Mouse (Mus musculus): ENCODE results near the gene 4930519G04Rik. TPM values are rescaled to one million over a fixed set of nuclear protein-coding genes. Genes with fewer than 3 reads are reported as not detected.
"Not testable (repeated sequence)": the region's sequence is repeated elsewhere in the genome, so short reads cannot be mapped to it uniquely, and the experiment has no call there.

4930519G04Rik gene
- polyA plus RNA-seq, 1 experiment from 2014 or later = not detected

GRCm38 (mm10) chr5:114888995-114889394 lies 35.5 kb downstream of the 4930519G04Rik start:
- Histone ChIP-seq H3K36me3 (no peaks in the 10 kb centered on the region), H3K9me3 (no peaks in the 10 kb centered on the region), H3K9ac (no peak overlapping the region), H3K4me2 (no peak overlapping the region), H3K27me3 (no peaks in the 10 kb centered on the region), H3K4me1 (replicated peaks) (no peaks in the 10 kb centered on the region), H3K4me3 (no peak overlapping the region), H3K27ac (no peak overlapping the region)
- 90% methylated on average over 2 of the region's 2 CpGs for whole genome bisulfite sequencing
- no peak for ATAC-seq (ENCODE audit: low FRiP score)

- H3K36me3 ChIP-seq = no peaks in the 10 kb centered on the region
- no peaks in the 10 kb centered on the region for H3K9me3 ChIP-seq
- WGBS = 86% methylated on average over 4 of the region's 4 CpGs
- H3K27me3 ChIP-seq = no peaks in the 10 kb centered on the region
- 0 out of 2 replicates have a peak, but pooled peaks cover 7% of the 10 kb centered on the region for H3K4me1 ChIP-seq (replicated peaks)
- no peak overlapping the region for H3K27ac ChIP-seq
- no peak overlapping the region for H3K9ac ChIP-seq
- no peak overlapping the region for H3K4me3 ChIP-seq
- ATAC-seq (ENCODE audit: low FRiP score) = no peak
- no peak overlapping the region for H3K4me2 ChIP-seq
Observed at GRCm38 (mm10) chr5:114895542-114895941, 42.1 kb downstream of the 4930519G04Rik start.

- Histone ChIP-seq H3K4me3 (no peak within 1 kb of the TSS), H3K36me3 (no peaks in the 10 kb centered on the region), H3K4me1 (replicated peaks) (0 out of 2 replicates have a peak, but pooled peaks cover 7% of the 10 kb centered on the region), H3K9me3 (no peaks in the 10 kb centered on the region), H3K4me2 (peak within 1 kb of the TSS; percentile 6; the same call in 1 of the 2 replicates), H3K9ac (no peak within 1 kb of the TSS), H3K27ac (no peak within 1 kb of the TSS), H3K27me3 (no peaks in the 10 kb centered on the region)
- 68% methylated on average over 13 of the region's 13 CpGs for WGBS
- no peak for ATAC-seq (ENCODE audit: low FRiP score)
Observed at GRCm38 (mm10) chr5:114896688-114897373, 43.4 kb downstream of the 4930519G04Rik start, which contains the start of gene Oasl2. Gene Oasl2, plus strand, starts transcription at chr5:114896936.

GRCm38 (mm10) chr5:114897374-114897793 lies 43.9 kb downstream of the 4930519G04Rik start:
- 13% methylated on average over 7 of the region's 7 CpGs for WGBS
- Histone ChIP-seq H3K36me3 (no peaks in the 10 kb centered on the region), H3K9ac (no peak overlapping the region), H3K27ac (no peak overlapping the region), H3K27me3 (no peaks in the 10 kb centered on the region), H3K4me3 (no peak overlapping the region), H3K4me1 (replicated peaks) (0 out of 2 replicates have a peak, but pooled peaks cover 7% of the 10 kb centered on the region), H3K4me2 (peak overlapping the region; percentile 6; the same call in 1 of the 2 replicates), H3K9me3 (no peaks in the 10 kb centered on the region)
- no peak for ATAC-seq (ENCODE audit: low FRiP score)

GRCm38 (mm10) chr5:114898857-114899256 lies 45.4 kb downstream of the 4930519G04Rik start:
- Histone ChIP-seq H3K27ac (no peak overlapping the region), H3K4me3 (no peak overlapping the region), H3K36me3 (no peaks in the 10 kb centered on the region), H3K9ac (no peak overlapping the region), H3K27me3 (no peaks in the 10 kb centered on the region), H3K4me1 (replicated peaks) (0 out of 2 replicates have a peak, but pooled peaks cover 7% of the 10 kb centered on the region), H3K4me2 (no peak overlapping the region), H3K9me3 (no peaks in the 10 kb centered on the region)
- 81% methylated on average over 7 of the region's 7 CpGs for WGBS
- ATAC-seq (ENCODE audit: low FRiP score) = no peak

- no peak overlapping the region for H3K4me3 ChIP-seq
- 28% methylated on average over 1 of the region's 1 CpGs for WGBS
- H3K36me3 ChIP-seq = no peaks in the 10 kb centered on the region
- no peaks in the 10 kb centered on the region for H3K27me3 ChIP-seq
- no peak overlapping the region for H3K27ac ChIP-seq
- no peak for ATAC-seq (ENCODE audit: low FRiP score)
- no peak overlapping the region for H3K9ac ChIP-seq
- H3K4me1 ChIP-seq (replicated peaks) = 0 out of 2 replicates have a peak, but pooled peaks cover 2% of the 10 kb centered on the region
- H3K9me3 ChIP-seq = no peaks in the 10 kb centered on the region
- H3K4me2 ChIP-seq = no peak overlapping the region
Observed at GRCm38 (mm10) chr5:114902413-114902812, 48.9 kb downstream of the 4930519G04Rik start.

GRCm38 (mm10) chr5:114908598-114909305 lies 55.3 kb downstream of the 4930519G04Rik start:
- Histone ChIP-seq H3K9me3 (no peaks in the 10 kb centered on the region), H3K4me1 (replicated peaks) (no peaks in the 10 kb centered on the region), H3K27me3 (no peaks in the 10 kb centered on the region), H3K4me2 (no peak overlapping the region), H3K27ac (no peak overlapping the region), H3K4me3 (no peak overlapping the region), H3K9ac (no peak overlapping the region), H3K36me3 (no peaks in the 10 kb centered on the region)
- ATAC-seq (ENCODE audit: low FRiP score) = no peak
- WGBS = 49% methylated on average over 13 of the region's 13 CpGs

- Histone ChIP-seq H3K9ac (no peak overlapping the region), H3K4me1 (replicated peaks) (no peaks in the 10 kb centered on the region), H3K4me2 (no peak overlapping the region), H3K9me3 (no peaks in the 10 kb centered on the region), H3K4me3 (no peak overlapping the region), H3K27me3 (no peaks in the 10 kb centered on the region), H3K36me3 (no peaks in the 10 kb centered on the region), H3K27ac (no peak overlapping the region)
- 78% methylated on average over 4 of the region's 4 CpGs for WGBS
- no peak for ATAC-seq (ENCODE audit: low FRiP score)
Observed at GRCm38 (mm10) chr5:114913686-114914085, 60.2 kb downstream of the 4930519G04Rik start.

GRCm38 (mm10) chr5:114914855-114915254 lies 61.4 kb downstream of the 4930519G04Rik start:
- Histone ChIP-seq H3K9me3 (no peaks in the 10 kb centered on the region), H3K4me1 (replicated peaks) (no peaks in the 10 kb centered on the region), H3K27me3 (no peaks in the 10 kb centered on the region), H3K4me3 (no peak overlapping the region), H3K36me3 (no peaks in the 10 kb centered on the region), H3K4me2 (no peak overlapping the region), H3K27ac (no peak overlapping the region), H3K9ac (no peak overlapping the region)
- 82% methylated on average over 8 of the region's 8 CpGs for WGBS
- ATAC-seq (ENCODE audit: low FRiP score) = no peak

- Histone ChIP-seq H3K9ac (no peak overlapping the region), H3K36me3 (no peaks in the 10 kb centered on the region), H3K27me3 (no peaks in the 10 kb centered on the region), H3K9me3 (no peaks in the 10 kb centered on the region), H3K4me2 (no peak overlapping the region), H3K4me3 (no peak overlapping the region), H3K4me1 (replicated peaks) (no peaks in the 10 kb centered on the region), H3K27ac (no peak overlapping the region)
- no peak for ATAC-seq (ENCODE audit: low FRiP score)
- WGBS = 76% methylated on average over 5 of the region's 5 CpGs
Observed at GRCm38 (mm10) chr5:114915854-114916253, 62.4 kb downstream of the 4930519G04Rik start.

GRCm38 (mm10) chr5:114916777-114917176 lies 63.3 kb downstream of the 4930519G04Rik start:
- H3K27me3 ChIP-seq = no peaks in the 10 kb centered on the region
- H3K4me3 ChIP-seq = no peak overlapping the region
- H3K4me1 ChIP-seq (replicated peaks) = no peaks in the 10 kb centered on the region
- 88% methylated on average over 4 of the region's 4 CpGs for WGBS
- no peak overlapping the region for H3K9ac ChIP-seq
- no peak for ATAC-seq (ENCODE audit: low FRiP score)
- no peak overlapping the region for H3K27ac ChIP-seq
- no peaks in the 10 kb centered on the region for H3K36me3 ChIP-seq
- H3K9me3 ChIP-seq = no peaks in the 10 kb centered on the region
- no peak overlapping the region for H3K4me2 ChIP-seq

- not testable (repeated sequence) for ATAC-seq (ENCODE audit: low FRiP score)
Observed at GRCm38 (mm10) chr5:114917357-114917756, 63.9 kb downstream of the 4930519G04Rik start.

More at GRCm38 (mm10) chr5:114917357-114917756, 63.9 kb downstream of the 4930519G04Rik start:
- H3K36me3 ChIP-seq; H3K27ac ChIP-seq; H3K4me3 ChIP-seq; H3K4me2 ChIP-seq; H3K27me3 ChIP-seq; H3K9ac ChIP-seq; H3K4me1 ChIP-seq (replicated peaks); H3K9me3 ChIP-seq: not testable (repeated sequence)
- 95% methylated on average over 5 of the region's 5 CpGs for WGBS

All from hindbrain, embryonic 13.5 days (tissue).